Mouse (Mus musculus): ENCODE measurements around the gene Fam161a.
"Not testable (repeated sequence)": the region's sequence is repeated elsewhere in the genome, so short reads cannot be mapped to it uniquely, and the experiment has no call there.

Gene Fam161a

GRCm38 (mm10) chr11:23063857-23064256, 56.5 kb downstream of the Fam161a start:
- no peak for DNase-seq

DNA sequence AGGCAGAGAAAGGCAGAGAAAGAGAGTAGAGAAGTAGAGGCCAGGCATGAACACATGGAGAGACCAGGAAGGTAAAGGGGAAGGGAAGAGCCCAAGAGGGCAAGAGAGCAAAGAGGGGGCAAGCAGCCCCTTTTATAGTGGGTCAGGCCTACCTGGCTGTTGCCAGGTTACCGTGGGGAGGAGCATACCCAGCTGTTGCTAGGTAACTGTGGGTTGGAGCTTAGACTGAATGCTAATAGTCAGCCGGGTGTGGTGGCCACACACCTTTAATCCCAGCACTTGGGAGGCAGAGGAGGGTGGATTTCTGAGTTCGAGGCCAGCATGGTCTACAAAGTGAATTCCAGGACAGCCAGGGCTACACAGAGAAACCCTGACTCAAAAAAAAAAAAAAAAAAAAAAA, 56.9 kb downstream of the Fam161a start:
- not testable (repeated sequence) for DNase-seq

- DNase-seq, result no peak
Observed at GRCm38 (mm10) chr11:23065167-23065668, 57.9 kb downstream of the Fam161a start.

- peak; percentile 92 for DNase-seq
Observed at GRCm38 (mm10) chr11:23067395-23068136, 60.2 kb downstream of the Fam161a start.

DNA sequence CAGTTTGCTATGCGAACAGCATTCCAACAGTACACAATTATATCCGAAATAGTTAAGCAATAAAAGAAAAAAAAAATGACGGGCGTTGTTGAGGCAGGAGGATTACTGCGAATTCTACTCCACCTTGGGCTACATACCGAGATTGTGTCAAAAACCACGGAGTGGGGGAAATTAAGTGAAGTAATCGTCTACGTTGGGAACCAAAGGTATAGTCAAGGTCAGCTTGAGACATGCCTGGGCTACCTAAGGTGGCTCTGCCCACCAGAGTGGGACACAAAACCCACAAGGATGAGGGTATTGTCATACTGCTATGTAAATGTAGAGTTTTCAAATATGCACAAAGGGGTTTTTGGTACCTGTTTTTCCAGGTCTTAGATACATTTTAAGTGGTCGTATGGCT, 60.9 kb downstream of the Fam161a start:
- no peak for DNase-seq

DNA sequence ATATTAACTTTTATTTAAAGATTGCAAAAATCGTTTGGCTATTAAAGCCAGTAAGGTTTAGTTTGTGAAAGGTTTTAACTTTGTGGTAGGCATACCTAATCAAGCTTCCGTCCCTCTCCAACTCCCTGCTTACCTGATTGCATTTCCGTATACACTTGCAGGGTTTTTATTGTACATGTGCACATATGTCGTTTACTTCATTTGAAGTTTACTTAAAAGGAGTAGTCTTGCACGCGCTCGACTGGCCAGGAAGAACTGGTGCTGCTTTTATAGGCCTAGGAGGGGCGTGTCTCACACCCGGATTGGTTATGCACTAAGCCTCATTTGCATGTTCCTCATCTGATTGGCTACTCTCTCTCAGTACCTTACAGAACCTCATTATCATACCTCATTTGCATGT, 61.7 kb downstream of the Fam161a start:
- not testable (repeated sequence) for DNase-seq

DNA sequence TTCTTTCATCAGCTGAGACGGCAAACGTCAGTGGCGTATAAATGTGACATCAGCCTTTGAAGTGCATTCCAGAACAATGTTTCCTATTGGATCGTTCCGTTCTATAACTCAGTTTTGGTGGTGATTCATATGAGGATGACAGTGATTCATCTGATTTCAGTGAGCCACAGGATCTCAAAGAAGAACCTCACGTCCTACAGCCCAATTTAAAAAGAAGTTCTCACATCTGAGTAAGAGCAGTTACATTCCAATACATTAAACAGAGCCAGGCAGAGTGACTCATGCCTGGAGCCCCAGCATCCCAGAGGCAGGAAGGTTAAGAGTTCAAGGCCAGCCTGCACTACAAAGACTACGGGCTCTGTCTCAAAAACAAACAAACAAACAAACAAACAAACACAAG, 67.5 kb downstream of the Fam161a start:
- DNase-seq, result no peak

GRCm38 (mm10) chr11:23078541-23078940, 71.2 kb downstream of the Fam161a start:
- DNase-seq, result no peak
